Mouse (Mus musculus) erythroid progenitor cell, adult 5-6 weeks (primary cell): ENCODE data around the gene Atf3. TPM values are rescaled to one million over a fixed set of nuclear protein-coding genes. Genes with fewer than 3 reads are reported as not detected.

Source experiments
- total RNA-seq, 2 experiments: library from RNA; stranded (forward) in 1 of 2; stranded (reverse) in 1 of 2; fragments of 150-400 nt in 1 of 2; fragments of 186-747, 209-891 nt in 1 of 2; gene quantifications; 2 replicates each; pipeline versions ENCODE4 v1.2.3 to v1.2.4; 2015 to 2017; ENCODE audit warnings: low replicate concordance in 2 of 2

Gene Atf3
- total RNA-seq, 2 experiments from 2014 or later = 3.8 to 16.5 TPM

Other genes with a start within 250 kb of the Atf3 start
- gene Vash2, start 238.7 kb downstream of the Atf3 start, total RNA-seq (2015; ENCODE audit: low replicate concordance) = not detected in 2 replicates
- not detected in 2 replicates for gene Vash2, start 238.7 kb downstream of the Atf3 start, total RNA-seq (2017; ENCODE audit: low replicate concordance)
- gene Flvcr1, start 191.9 kb downstream of the Atf3 start, total RNA-seq (2015; ENCODE audit: low replicate concordance) = 5.8 and 7.1 TPM in 2 replicates
- gene Flvcr1, start 191.9 kb downstream of the Atf3 start, total RNA-seq (2017; ENCODE audit: low replicate concordance) = 3.6 and 6.7 TPM in 2 replicates
- not detected in 2 replicates for gene Spata45, start 181.4 kb downstream of the Atf3 start, total RNA-seq (2015; ENCODE audit: low replicate concordance)
- not detected in 2 replicates for gene Spata45, start 181.4 kb downstream of the Atf3 start, total RNA-seq (2017; ENCODE audit: low replicate concordance)
- 6.3 and 24.1 TPM in 2 replicates for gene Tatdn3, start 155.1 kb downstream of the Atf3 start, total RNA-seq (2015; ENCODE audit: low replicate concordance)
- gene Tatdn3, start 155.1 kb downstream of the Atf3 start, total RNA-seq (2017; ENCODE audit: low replicate concordance) = 3.9 and 22.1 TPM in 2 replicates
- gene Nsl1, start 155.0 kb downstream of the Atf3 start, total RNA-seq (2015; ENCODE audit: low replicate concordance) = 13.3 and 33.1 TPM in 2 replicates
- 24.9 and 26.4 TPM in 2 replicates for gene Nsl1, start 155.0 kb downstream of the Atf3 start, total RNA-seq (2017; ENCODE audit: low replicate concordance)
- 1.4 TPM in 1 of 2 replicates, not detected in the other for gene Batf3, start 120.2 kb downstream of the Atf3 start, total RNA-seq (2015; ENCODE audit: low replicate concordance)
- not detected in 2 replicates for gene Batf3, start 120.2 kb downstream of the Atf3 start, total RNA-seq (2017; ENCODE audit: low replicate concordance)
- not detected in 2 replicates for gene Fam71a, start 53.2 kb downstream of the Atf3 start, total RNA-seq (2015; ENCODE audit: low replicate concordance)
- gene Fam71a, start 53.2 kb downstream of the Atf3 start, total RNA-seq (2017; ENCODE audit: low replicate concordance) = not detected in 2 replicates
- 26.4 and 47.6 TPM in 2 replicates for gene Nenf, start 100.2 kb upstream of the Atf3 start, total RNA-seq (2015; ENCODE audit: low replicate concordance)
- gene Nenf, start 100.2 kb upstream of the Atf3 start, total RNA-seq (2017; ENCODE audit: low replicate concordance) = 21.2 and 34.5 TPM in 2 replicates
- gene Tmem206, start 107.9 kb upstream of the Atf3 start, total RNA-seq (2015; ENCODE audit: low replicate concordance) = 20.5 and 34.4 TPM in 2 replicates
- gene Tmem206, start 107.9 kb upstream of the Atf3 start, total RNA-seq (2017; ENCODE audit: low replicate concordance) = 15.7 and 22.9 TPM in 2 replicates
- gene Ppp2r5a, start 185.2 kb upstream of the Atf3 start, total RNA-seq (2015; ENCODE audit: low replicate concordance) = 59.1 and 84.3 TPM in 2 replicates
- 60.7 and 94.6 TPM in 2 replicates for gene Ppp2r5a, start 185.2 kb upstream of the Atf3 start, total RNA-seq (2017; ENCODE audit: low replicate concordance)